ENCODE assay signal across 18 mouse cellular contexts in genomic region chr17:5710320-5711104, GRCm38 (mm10).
A peak's percentile ranks its signal among the peaks of the same experiment; 100 is the strongest.
DNase-seq lines count a peak whose midpoint lies in the region; ATAC-seq lines count a peak whose summit lies in the region.
"Had no signal": no experiment of that assay in that cellular context is flagged by ENCODE, and none has a peak within 500 bp of the region (broad histone marks: within the 10 kb centered on the region; RNA-seq: fewer than 3 reads in every experiment).

No protein-coding gene starts in this region.

- no peaks in the 10 kb centered on the region for H3K9me3 ChIP-seq in heart, embryonic 12.5 days (replicated peaks)
- no peaks in the 10 kb centered on the region for H3K9me3 ChIP-seq in neural tube, embryonic 15.5 days (replicated peaks)
- H3K9me3 ChIP-seq: heart, embryonic 10.5 days; limb, embryonic 10.5 days; liver, embryonic 13.5 days; neural tube, embryonic 12.5 days had no signal

- peaks cover 31% of the 10 kb centered on the region for H3K4me1 ChIP-seq in heart, embryonic 12.5 days (replicated peaks)
- peaks cover 13% of the 10 kb centered on the region for H3K4me1 ChIP-seq in neural tube, embryonic 15.5 days

- WGBS in heart, embryonic 12.5 days = 37% methylated on average over 7 of the region's 7 CpGs
- WGBS in neural tube, embryonic 15.5 days = 50% methylated on average over 7 of the region's 7 CpGs

- H3K36me3 ChIP-seq in heart, embryonic 12.5 days = no peaks in the 10 kb centered on the region
- no peaks in the 10 kb centered on the region for H3K36me3 ChIP-seq in neural tube, embryonic 15.5 days
- H3K36me3 ChIP-seq: heart, embryonic 10.5 days; limb, embryonic 10.5 days; neural tube, embryonic 12.5 days had no signal

- H3K4me3 ChIP-seq in heart, embryonic 12.5 days = no peak overlapping the region
- H3K4me3 ChIP-seq in neural tube, embryonic 15.5 days (replicated peaks) = no peak overlapping the region
- H3K4me3 ChIP-seq: heart, embryonic 10.5 days; limb, embryonic 10.5 days; liver, embryonic 13.5 days; neural tube, embryonic 12.5 days had no signal

- no peak for DNase-seq in heart, postnatal 10 days
- peak; percentile 33 for DNase-seq in testis, postnatal 10 days (ENCODE audit: low spot score)
- no peak for DNase-seq in testis, postnatal 14 days (ENCODE audit: low spot score)
- no peak for DNase-seq in left cerebral cortex, adult 8-10 months (ENCODE audit: low spot score in 2 of 2)
- DNase-seq: B cell, adult 2 months; cerebellum, adult 2 months; gastrocnemius, postnatal 14 days; kidney, adult 18-20 months; kidney, postnatal 4 days; layer of hippocampus, postnatal 36 days; liver, embryonic 13.5 days; thymus, postnatal 4 days had no signal

- no peak overlapping the region for H3K27ac ChIP-seq in heart, embryonic 12.5 days (ENCODE audit: poor library complexity, severe bottlenecking)
- H3K27ac ChIP-seq in neural tube, embryonic 15.5 days (replicated peaks) = 0 out of 2 replicates have a peak overlapping the region, but pooled peaks have one; percentile 45
- H3K27ac ChIP-seq: heart, embryonic 10.5 days; limb, embryonic 10.5 days; liver, embryonic 13.5 days; neural tube, embryonic 12.5 days had no signal

- intact Hi-C loops in heart, postnatal 10 days (cut with DNase I) = no loop called here

- 0 out of 2 replicates have a peak, but pooled peaks cover 5% of the 10 kb centered on the region for H3K27me3 ChIP-seq in heart, embryonic 12.5 days (replicated peaks)
- no peaks in the 10 kb centered on the region for H3K27me3 ChIP-seq in neural tube, embryonic 15.5 days (replicated peaks)
- H3K27me3 ChIP-seq: liver, embryonic 13.5 days; neural tube, embryonic 12.5 days had no signal

- no peak overlapping the region for H3K4me2 ChIP-seq in heart, embryonic 12.5 days
- H3K4me2 ChIP-seq in neural tube, embryonic 15.5 days = no peak overlapping the region
- H3K4me2 ChIP-seq: liver, embryonic 13.5 days; neural tube, embryonic 12.5 days had no signal

- peak; percentile 53 for ATAC-seq in heart, embryonic 12.5 days (ENCODE audit: insufficient number of reproducible peaks, low FRiP score)
- ATAC-seq in neural tube, embryonic 15.5 days (ENCODE audit: low FRiP score) = no peak
- no peak for ATAC-seq in CD4-positive, CD25-positive, alpha-beta regulatory T cell, adult 4 months

- H3K9ac ChIP-seq in heart, embryonic 12.5 days = no peak overlapping the region
- H3K9ac ChIP-seq in neural tube, embryonic 15.5 days (replicated peaks) = no peak overlapping the region
- H3K9ac ChIP-seq: liver, embryonic 13.5 days; neural tube, embryonic 12.5 days had no signal
